Mouse (Mus musculus) kidney, adult 2 months (tissue): ENCODE results near the gene Isx.

Experiments used
- CTCF ChIP-seq: fragments of 200-500 bp; conservative IDR thresholded peaks from 2 replicates; pipeline ENCODE4 v1.5.1; 2011; ENCODE audit warnings: low read depth, mild to moderate bottlenecking, control low read depth, low read length, moderate library complexity, mixed read lengths; ENCODE audit not compliant: insufficient read depth, insufficient read length
- POLR2A ChIP-seq: fragments of 200-500 bp; IDR thresholded peaks from one replicate; pipeline ENCODE4 v1.6.1; 2011; ENCODE audit warnings: low read depth, low read length, control low read depth

DNA sequence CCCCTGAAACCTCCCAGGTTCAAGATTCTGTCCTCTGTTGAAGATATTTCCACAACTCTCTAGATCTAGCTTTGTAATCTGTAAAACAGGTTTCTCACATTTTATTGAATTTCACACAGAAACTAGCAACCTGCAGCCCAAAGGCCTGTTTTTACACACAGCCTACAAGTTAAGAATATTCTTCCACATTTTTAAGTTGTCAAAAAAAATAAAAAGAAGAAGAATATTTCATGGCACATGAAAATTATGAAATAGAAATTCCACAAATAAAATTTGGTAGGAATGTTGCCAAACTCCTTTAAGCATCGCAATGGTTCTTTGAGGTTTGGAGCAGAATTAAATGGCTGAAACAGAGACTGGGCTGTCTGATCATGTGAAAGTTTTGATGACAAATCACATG is 24.3 kb upstream of the Isx start:
- no peak for TF ChIP-seq POLR2A
- no peak for TF ChIP-seq CTCF
